Mouse (Mus musculus) cortical plate, adult 2 months (tissue): ENCODE data around the gene Imp3.
A peak's percentile ranks its signal among the peaks of the same experiment; 100 is the strongest.
"Not testable (repeated sequence)": the region's sequence is repeated elsewhere in the genome, so short reads cannot be mapped to it uniquely, and the experiment has no call there.

Source experiments
- CTCF ChIP-seq: fragments of 200-500 bp; IDR thresholded peaks from 2 replicates; pipeline ENCODE4 v1.5.1; 2011; ENCODE audit warnings: mild to moderate bottlenecking, control low read depth, low read length; ENCODE audit not compliant: insufficient read depth; ENCODE audit errors: extremely low read depth
- POLR2A ChIP-seq: fragments of 200-500 bp; IDR thresholded peaks from 2 replicates; pipeline ENCODE4 v1.6.1; 2011; ENCODE audit warnings: mild to moderate bottlenecking, low read length, control low read depth; ENCODE audit not compliant: insufficient read depth; ENCODE audit errors: extremely low read depth

DNA sequence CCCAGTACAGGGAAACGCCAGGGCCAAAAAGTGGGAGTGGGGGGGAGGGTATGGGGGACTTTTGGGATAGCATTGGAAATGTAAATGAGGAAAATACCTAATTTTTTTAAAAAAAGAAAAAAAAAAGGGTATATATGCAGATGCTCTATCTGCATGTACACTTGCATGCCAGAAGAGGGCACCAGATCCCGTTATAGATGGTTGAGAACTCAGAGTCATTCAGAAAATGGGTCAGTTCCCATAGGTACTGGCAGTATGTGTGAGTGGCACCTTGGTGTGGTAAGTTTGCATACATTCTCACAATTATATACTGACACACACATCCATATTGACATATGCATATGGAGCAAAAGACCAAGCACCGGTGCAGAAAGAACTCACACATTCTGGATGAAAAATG lies 10.2 kb downstream of the Imp3 start:
- peak; percentile 64 for TF ChIP-seq CTCF
- TF ChIP-seq POLR2A: not testable (repeated sequence)
